Mouse (Mus musculus) bone marrow macrophage, adult 2 months (primary cell): ENCODE measurements around the gene Ankib1. TPM values are rescaled to one million over a fixed set of nuclear protein-coding genes. Genes with fewer than 3 reads are reported as not detected.
A peak's percentile ranks its signal among the peaks of the same experiment; 100 is the strongest.
"Not testable (repeated sequence)": the region's sequence is repeated elsewhere in the genome, so short reads cannot be mapped to it uniquely, and the experiment has no call there.

ENCODE experiments used
- H3K27ac ChIP-seq: 2 replicates; pipeline ENCODE4 v1.5.1; 2012; ENCODE audit warnings: low read depth, low read length; ENCODE audit not compliant: insufficient read depth
- H3K4me1 ChIP-seq: 2 replicates; pipeline ENCODE4 v1.6.1; 2012; ENCODE audit warnings: low read length; ENCODE audit not compliant: control insufficient read depth, insufficient read depth
- H3K4me3 ChIP-seq: 2 replicates; pipeline ENCODE4 v1.5.1; 2012; ENCODE audit warnings: mild to moderate bottlenecking, low read length, moderate library complexity; ENCODE audit not compliant: insufficient read depth
- CTCF ChIP-seq: IDR thresholded peaks from 2 replicates; pipeline ENCODE4 v1.5.1; 2012; ENCODE audit warnings: low read depth, mild to moderate bottlenecking, low read length, moderate library complexity
- POLR2A ChIP-seq: IDR thresholded peaks from 2 replicates; pipeline ENCODE4 v1.6.1; 2012; ENCODE audit warnings: mild to moderate bottlenecking, low read depth, low read length, borderline replicate concordance
- polyA plus RNA-seq: library from polyadenylated mRNA; stranded (reverse); fragments of >200 nt; gene quantifications from 2 replicates; pipeline ENCODE4 v1.2.4, GENCODE M21; 2012; ENCODE audit not compliant: missing spikeins, insufficient read depth, insufficient read length

The Ankib1 gene
- polyA plus RNA-seq, 1 experiment = 18.5 TPM

GRCm38 (mm10) chr5:3669938-3670554 lies 132.7 kb downstream of the Ankib1 start:
- Histone ChIP-seq H3K4me1 (no peaks in the 10 kb centered on the region), H3K4me3 (no peak overlapping the region), H3K27ac (no peak overlapping the region)
- TF ChIP-seq POLR2A (no peak), CTCF (no peak)

- no peak overlapping the region for H3K27ac ChIP-seq
- H3K4me3 ChIP-seq = no peak overlapping the region
- H3K4me1 ChIP-seq = no peaks in the 10 kb centered on the region
- TF ChIP-seq POLR2A = no peak
- TF ChIP-seq CTCF = no peak
Observed at GRCm38 (mm10) chr5:3666585-3666984, 136.1 kb downstream of the Ankib1 start.

- Histone ChIP-seq H3K4me1 (no peaks in the 10 kb centered on the region), H3K4me3 (no peak overlapping the region), H3K27ac (no peak overlapping the region)
- TF ChIP-seq CTCF = no peak
Observed at GRCm38 (mm10) chr5:3665225-3665624, 137.5 kb downstream of the Ankib1 start.

- TF ChIP-seq POLR2A (no peak), CTCF (no peak)
- H3K27ac ChIP-seq = no peak within 1 kb of the TSS
- H3K4me3 ChIP-seq = no peak within 1 kb of the TSS
Observed at GRCm38 (mm10) chr5:3657085-3657484, 145.6 kb downstream of the Ankib1 start, which contains the start of gene Gatad1. Gatad1 (minus strand) TSS chr5:3657185.

GRCm38 (mm10) chr5:3653801-3654200 lies 148.9 kb downstream of the Ankib1 start:
- no peak for TF ChIP-seq CTCF
- no peak for TF ChIP-seq POLR2A
- Histone ChIP-seq H3K4me3 (no peak overlapping the region), H3K4me1 (peaks cover 4% of the 10 kb centered on the region; the same call in 1 of the 2 replicates), H3K27ac (no peak overlapping the region)

More at GRCm38 (mm10) chr5:3657085-3657484, 145.6 kb downstream of the Ankib1 start, which contains the start of gene Gatad1:
- H3K4me1 ChIP-seq = 0 out of 2 replicates have a peak, but pooled peaks cover 2% of the 10 kb centered on the region

GRCm38 (mm10) chr5:3652903-3653575 lies 149.7 kb downstream of the Ankib1 start:
- H3K27ac ChIP-seq, H3K4me3 ChIP-seq, H3K4me1 ChIP-seq: not testable (repeated sequence)

- H3K4me1 ChIP-seq = peaks cover 6% of the 10 kb centered on the region
Observed at GRCm38 (mm10) chr5:3651621-3652020, 151.1 kb downstream of the Ankib1 start.

GRCm38 (mm10) chr5:3650881-3651280 lies 151.8 kb downstream of the Ankib1 start, which contains the start of gene Tmbim7:
Tmbim7 (plus strand) TSS chr5:3651181.
- peaks cover 6% of the 10 kb centered on the region for H3K4me1 ChIP-seq

More at GRCm38 (mm10) chr5:3651621-3652020, 151.1 kb downstream of the Ankib1 start:
- Histone ChIP-seq H3K4me3 (no peak overlapping the region), H3K27ac (no peak overlapping the region)
- TF ChIP-seq CTCF (no peak), POLR2A (no peak)

GRCm38 (mm10) chr5:3648849-3649210 lies 153.9 kb downstream of the Ankib1 start:
- Histone ChIP-seq H3K27ac (no peak overlapping the region), H3K4me3 (no peak overlapping the region), H3K4me1 (peaks cover 4% of the 10 kb centered on the region)
- TF ChIP-seq CTCF (no peak), POLR2A (no peak)

More at GRCm38 (mm10) chr5:3650881-3651280, 151.8 kb downstream of the Ankib1 start, which contains the start of gene Tmbim7:
- TF ChIP-seq POLR2A = no peak
- TF ChIP-seq CTCF = no peak
- Histone ChIP-seq H3K4me3 (no peak within 1 kb of the TSS), H3K27ac (peak within 1 kb of the TSS; percentile 47)

GRCm38 (mm10) chr5:3648206-3648848 lies 154.4 kb downstream of the Ankib1 start:
- H3K4me1 ChIP-seq = peaks cover 4% of the 10 kb centered on the region
- no peak overlapping the region for H3K4me3 ChIP-seq
- no peak for TF ChIP-seq CTCF
- H3K27ac ChIP-seq = no peak overlapping the region
